Mouse (Mus musculus): ENCODE measurements around the gene Hist2h2be.
"Not testable (repeated sequence)": the region's sequence is repeated elsewhere in the genome, so short reads cannot be mapped to it uniquely, and the experiment has no call there.

Gene Hist2h2be

DNA sequence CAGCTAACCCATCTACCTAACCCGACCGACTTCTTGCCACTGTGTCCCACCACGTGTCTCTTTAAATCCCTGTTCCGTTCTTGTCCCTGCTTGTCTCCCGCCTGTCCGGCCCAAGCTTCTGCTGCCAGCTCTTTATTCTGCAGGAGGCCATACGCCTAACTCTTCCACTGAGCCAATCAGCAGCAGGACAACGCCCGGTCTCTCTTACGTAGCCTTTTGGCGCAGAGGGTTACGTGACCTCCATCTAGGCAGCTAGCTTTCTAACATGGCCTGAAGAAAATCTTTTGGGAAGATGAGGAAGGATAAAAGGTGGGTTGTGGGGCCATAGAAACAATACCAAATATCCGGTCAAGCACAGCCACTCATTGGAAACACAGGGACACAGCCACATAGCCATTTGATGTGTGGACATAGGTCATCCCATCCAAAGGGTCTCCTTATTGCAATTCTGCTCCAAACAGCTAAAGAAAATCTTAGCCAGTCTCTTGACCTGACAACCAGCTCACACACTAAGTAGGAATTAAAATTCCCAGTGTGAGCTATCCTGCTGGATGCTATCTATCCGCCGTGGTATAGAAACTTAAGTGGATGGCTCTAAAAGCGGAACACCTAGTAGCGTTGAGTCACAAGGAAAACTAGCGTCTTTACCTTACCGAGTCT is 41.4 kb downstream of the Hist2h2be start:
- DNase-seq (ENCODE audit: low spot score in 2 of 2) = peak; percentile 70 to 73

- DNase-seq (ENCODE audit: low spot score in 2 of 2) = peak; percentile 95
Observed at GRCm38 (mm10) chr3:96262979-96263550, 42.1 kb downstream of the Hist2h2be start, which contains the start of gene Hist2h4. Hist2h4 (minus strand) TSS chr3:96263311.

GRCm38 (mm10) chr3:96263558-96264403 is 42.9 kb downstream of the Hist2h2be start:
- peak in 1 of 2 experiments; percentile 32 for DNase-seq (ENCODE audit: low spot score in 2 of 2)

DNA sequence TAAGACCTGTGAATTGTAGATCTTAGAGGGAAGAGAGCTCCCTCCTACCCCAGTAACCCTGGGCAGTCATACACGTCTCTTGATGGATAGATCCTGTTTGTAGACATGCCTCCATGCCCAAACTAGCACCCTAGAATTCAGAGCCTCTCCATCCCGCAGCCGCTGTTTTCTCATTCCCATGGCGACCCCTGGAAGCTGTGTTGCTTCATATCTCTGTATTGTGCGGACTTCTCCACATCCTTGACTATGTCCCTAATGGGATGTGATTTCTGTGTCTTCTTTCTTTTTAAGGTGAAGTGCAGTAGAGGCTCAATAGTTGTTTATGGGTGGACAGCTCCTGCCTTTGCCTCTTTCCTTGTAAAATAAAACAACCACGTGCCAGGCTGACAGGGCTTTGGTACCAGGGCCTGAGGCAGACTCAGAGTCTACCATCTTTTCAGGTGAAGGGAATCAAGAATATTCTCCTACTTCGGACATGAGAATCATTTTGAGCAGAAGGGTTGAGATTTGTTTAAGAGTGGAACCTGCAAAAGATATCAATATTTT is 43.6 kb downstream of the Hist2h2be start:
- DNase-seq (ENCODE audit: low spot score in 2 of 2) = no peak

- no peak for DNase-seq (ENCODE audit: low spot score in 2 of 2)
Observed at GRCm38 (mm10) chr3:96266132-96266710, 45.3 kb downstream of the Hist2h2be start.

- no peak for DNase-seq (ENCODE audit: low spot score in 2 of 2)
Observed at GRCm38 (mm10) chr3:96267541-96267940, 46.6 kb downstream of the Hist2h2be start.

- peak; percentile 60 to 74 for DNase-seq (ENCODE audit: low spot score in 2 of 2)
Observed at GRCm38 (mm10) chr3:96268051-96268775, 47.3 kb downstream of the Hist2h2be start, which contains the start of gene Hist2h3b. Hist2h3b (plus strand) TSS chr3:96268654.

DNA sequence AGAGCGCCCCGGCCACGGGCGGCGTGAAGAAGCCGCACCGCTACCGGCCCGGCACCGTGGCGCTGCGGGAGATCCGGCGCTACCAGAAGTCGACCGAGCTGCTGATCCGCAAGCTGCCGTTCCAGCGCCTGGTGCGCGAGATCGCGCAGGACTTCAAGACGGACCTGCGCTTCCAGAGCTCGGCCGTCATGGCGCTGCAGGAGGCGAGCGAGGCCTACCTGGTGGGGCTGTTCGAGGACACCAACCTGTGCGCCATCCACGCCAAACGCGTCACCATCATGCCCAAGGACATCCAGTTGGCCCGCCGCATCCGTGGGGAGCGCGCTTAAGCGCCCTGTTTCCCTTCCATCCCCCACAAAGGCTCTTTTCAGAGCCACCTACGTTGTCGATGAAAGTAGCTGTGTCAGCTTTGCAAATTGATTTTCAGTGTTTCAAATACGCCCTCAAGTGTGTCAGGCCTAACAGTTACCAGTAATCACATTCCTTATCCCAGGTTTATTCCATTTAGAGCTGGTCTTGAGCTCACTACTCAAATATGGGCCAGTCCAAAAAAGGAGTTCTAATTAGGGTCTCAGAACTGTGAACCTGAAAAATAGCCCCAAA is 48.0 kb downstream of the Hist2h2be start:
- DNase-seq (ENCODE audit: low spot score in 2 of 2) = not testable (repeated sequence)

GRCm38 (mm10) chr3:96269511-96270474 is 48.9 kb downstream of the Hist2h2be start, which contains the start of gene Hist2h2bb:
Hist2h2bb (plus strand) TSS chr3:96269752.
- DNase-seq (ENCODE audit: low spot score in 2 of 2) = peak; percentile 91
